In the genomic region with DNA sequence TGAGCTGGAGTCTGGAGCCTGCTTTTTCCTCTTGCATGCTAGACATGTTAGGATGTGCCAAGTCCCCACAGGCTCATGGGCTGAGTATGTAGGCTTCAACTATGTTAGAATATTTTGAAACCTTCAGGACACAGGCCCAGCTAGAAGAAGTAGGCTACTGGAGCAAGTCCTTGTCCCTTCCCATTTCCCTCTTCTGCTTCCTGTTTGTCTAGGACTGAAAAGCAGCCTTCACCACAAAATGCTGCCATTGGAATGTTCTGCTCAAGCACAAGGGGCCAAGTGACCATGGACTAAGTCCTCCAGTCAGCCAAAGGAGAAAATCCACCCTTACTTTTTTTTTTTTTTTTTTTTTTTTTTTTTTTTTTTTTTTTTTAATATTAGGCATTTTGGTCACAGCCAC, we compare ENCODE assay signal across 22 mouse cellular contexts.
DNase-seq lines count a peak whose midpoint lies in the region; ATAC-seq and TF ChIP-seq lines count a peak whose summit lies in the region.
"Had no signal": no experiment of that assay in that cellular context is flagged by ENCODE, and none has a peak within 500 bp of the region (broad histone marks: within the 10 kb centered on the region; RNA-seq: fewer than 3 reads in every experiment).

No protein-coding gene starts in this region.

- DNase-seq in heart, adult 11 months, result peak; percentile 91
- DNase-seq in heart, postnatal 36 days, result no peak
- peak; percentile 13 for DNase-seq in kidney, postnatal 0 days (ENCODE audit: low spot score)
- no peak for DNase-seq in kidney, postnatal 4 days
- DNase-seq in CH12.LX (ENCODE audit: extremely low read depth), result no peak
- DNase-seq in adipocyte (ENCODE audit: low spot score), result peak; percentile 31
- no peak for DNase-seq in hindbrain, postnatal 0 days (ENCODE audit: low spot score)
- DNase-seq in right cerebral cortex, postnatal 25 days, result no peak
- DNase-seq: adrenal gland, postnatal 10 days; adrenal gland, postnatal 36 days; cerebellum, adult 11 months; cerebellum, adult 2 months; cerebellum, adult 9-11 months; cerebellum, postnatal 25 days; gastrocnemius, postnatal 25 days had no signal

- dilution Hi-C loops in CH12.LX (cut with MboI; ENCODE audit: extremely low pct_ligation_motif_present, extremely low pct_unique_long_range_greater_than_20kb, low sequenced_read_pairs), result no loop called here

- H3K9me3 ChIP-seq in kidney, postnatal 0 days (replicated peaks; ENCODE audit: low read length), result no peaks in the 10 kb centered on the region
- no peaks in the 10 kb centered on the region for H3K9me3 ChIP-seq in CH12.LX (replicated peaks; ENCODE audit: low read length)
- no peaks in the 10 kb centered on the region for H3K9me3 ChIP-seq in hindbrain, postnatal 0 days (ENCODE audit: low read length)
- H3K9me3 ChIP-seq: embryonic facial prominence, embryonic 12.5 days; embryonic facial prominence, embryonic 15.5 days; forebrain, embryonic 15.5 days had no signal

- H3K27ac ChIP-seq in kidney, postnatal 0 days, result no peak overlapping the region
- no peak overlapping the region for H3K27ac ChIP-seq in CH12.LX (ENCODE audit: insufficient read depth, low read depth)
- H3K27ac ChIP-seq in hindbrain, postnatal 0 days, result no peak overlapping the region
- H3K27ac ChIP-seq: embryonic facial prominence, embryonic 12.5 days; embryonic facial prominence, embryonic 15.5 days; forebrain, embryonic 15.5 days; heart, adult 2 months; hindbrain, embryonic 14.5 days had no signal

- H3K4me1 ChIP-seq in kidney, postnatal 0 days (replicated peaks; ENCODE audit: insufficient read depth, low read length), result no peaks in the 10 kb centered on the region
- H3K4me1 ChIP-seq in CH12.LX (ENCODE audit: control insufficient read depth in 1 of 2, insufficient read depth in 2 of 2), result no peaks in the 10 kb centered on the region
- H3K4me1 ChIP-seq in hindbrain, postnatal 0 days (ENCODE audit: insufficient read depth, low read length), result no peaks in the 10 kb centered on the region
- H3K4me1 ChIP-seq: embryonic facial prominence, embryonic 12.5 days; embryonic facial prominence, embryonic 15.5 days; forebrain, embryonic 15.5 days had no signal

- no peak for TF ChIP-seq CTCF in kidney, postnatal 0 days (IDR thresholded peaks at IDR 0.05; ENCODE audit: low read depth)
- TF ChIP-seq CTCF in CH12.LX (conservative IDR thresholded peaks at IDR 0.05 in 1 of 2, IDR thresholded peaks at IDR 0.05 in 1 of 2; ENCODE audit: low read depth in 2 of 2, low read length in 2 of 2), result no peak
- no peak for TF ChIP-seq CTCF in hindbrain, postnatal 0 days (IDR thresholded peaks at IDR 0.05; ENCODE audit: low read depth)

- H3K4me2 ChIP-seq in kidney, postnatal 0 days (ENCODE audit: low read length), result no peak overlapping the region
- no peak overlapping the region for H3K4me2 ChIP-seq in CH12.LX (ENCODE audit: insufficient read depth, low read depth, poor library complexity, severe bottlenecking)
- H3K4me2 ChIP-seq in hindbrain, postnatal 0 days (ENCODE audit: low read depth, low read length), result no peak overlapping the region
- H3K4me2 ChIP-seq: embryonic facial prominence, embryonic 12.5 days; embryonic facial prominence, embryonic 15.5 days; forebrain, embryonic 15.5 days; heart, embryonic 11.5 days; hindbrain, embryonic 14.5 days had no signal

- no peak for TF ChIP-seq EP300 in CH12.LX (IDR thresholded peaks at IDR 0.05; ENCODE audit: low read length)

- TF ChIP-seq RAD21 in CH12.LX (IDR thresholded peaks at IDR 0.05; ENCODE audit: low read depth, low read length), result no peak

- in situ Hi-C loops in CH12.LX (cut with MboI; ENCODE audit: low pct_ligation_motif_present, low pct_unique_long_range_greater_than_20kb, low sequenced_read_pairs), result no loop called here

- no peak for TF ChIP-seq POLR2A in CH12.LX (IDR thresholded peaks at IDR 0.05; ENCODE audit: low read depth, low read length)

- no peaks in the 10 kb centered on the region for H3K36me3 ChIP-seq in kidney, postnatal 0 days (ENCODE audit: insufficient read depth, low read length)
- H3K36me3 ChIP-seq in CH12.LX (replicated peaks in 1 of 2; ENCODE audit: control insufficient read depth in 1 of 2, insufficient read depth in 1 of 2, low read length in 1 of 2), result no peaks in the 10 kb centered on the region
- H3K36me3 ChIP-seq in hindbrain, postnatal 0 days (ENCODE audit: insufficient read depth, low read length), result no peaks in the 10 kb centered on the region
- H3K36me3 ChIP-seq: embryonic facial prominence, embryonic 12.5 days; embryonic facial prominence, embryonic 15.5 days; forebrain, embryonic 15.5 days had no signal

- no peak overlapping the region for H3K9ac ChIP-seq in kidney, postnatal 0 days (ENCODE audit: low read depth, low read length)
- H3K9ac ChIP-seq in CH12.LX (ENCODE audit: insufficient read depth, low read depth), result no peak overlapping the region
- no peak overlapping the region for H3K9ac ChIP-seq in hindbrain, postnatal 0 days (replicated peaks; ENCODE audit: low read length)
- H3K9ac ChIP-seq: embryonic facial prominence, embryonic 12.5 days; embryonic facial prominence, embryonic 15.5 days; forebrain, embryonic 15.5 days; hindbrain, embryonic 14.5 days had no signal

- no peaks in the 10 kb centered on the region for H3K27me3 ChIP-seq in kidney, postnatal 0 days (ENCODE audit: insufficient read depth, low read length)
- H3K27me3 ChIP-seq in CH12.LX (replicated peaks), result no peaks in the 10 kb centered on the region
- no peaks in the 10 kb centered on the region for H3K27me3 ChIP-seq in hindbrain, postnatal 0 days (ENCODE audit: insufficient read depth, low read length)
- H3K27me3 ChIP-seq: embryonic facial prominence, embryonic 12.5 days; embryonic facial prominence, embryonic 15.5 days; forebrain, embryonic 15.5 days had no signal

- no peak for ATAC-seq in kidney, postnatal 0 days (replicated peaks; ENCODE audit: low FRiP score, low read depth)
- ATAC-seq in hindbrain, postnatal 0 days, result no peak
- ATAC-seq: activated CD4-positive, CD25-positive, alpha-beta regulatory T cell, adult 4 months; forebrain, embryonic 15.5 days had no signal

- intact Hi-C loops in heart, postnatal 36 days (cut with DNase I), result no loop called here

- H3K79me2 ChIP-seq in CH12.LX (replicated peaks; ENCODE audit: control insufficient read depth, extremely low read depth, insufficient read depth, poor library complexity, severe bottlenecking), result no peaks in the 10 kb centered on the region

- no peak overlapping the region for H3K4me3 ChIP-seq in kidney, postnatal 0 days (replicated peaks; ENCODE audit: low read depth, low read length)
- no peak overlapping the region for H3K4me3 ChIP-seq in CH12.LX (replicated peaks in 1 of 3; ENCODE audit: low read depth in 2 of 3, low read length in 2 of 3, poor library complexity in 1 of 3)
- no peak overlapping the region for H3K4me3 ChIP-seq in hindbrain, postnatal 0 days (ENCODE audit: low read length)
- H3K4me3 ChIP-seq: embryonic facial prominence, embryonic 12.5 days; embryonic facial prominence, embryonic 15.5 days; forebrain, embryonic 15.5 days; heart, adult 2 months had no signal

TF ChIP-seq in CH12.LX, 34 proteins besides CTCF, POLR2A, EP300 and RAD21:
- TF ChIP-seq ETS1 (conservative IDR thresholded peaks at IDR 0.05; ENCODE audit: low read depth, low read length), result no peak
- TF ChIP-seq JUN (IDR thresholded peaks at IDR 0.05; ENCODE audit: insufficient read depth, low read depth, low read length), result no peak
- TF ChIP-seq TBP (conservative IDR thresholded peaks at IDR 0.05; ENCODE audit: low read depth, low read length), result no peak
- TF ChIP-seq ZNF384 (IDR thresholded peaks at IDR 0.05; ENCODE audit: low read depth, low read length), result peak; percentile 64; the same call in 1 of the 2 replicates
- no peak for TF ChIP-seq MAX (IDR thresholded peaks at IDR 0.05; ENCODE audit: low read length)

Comparison
In these comparisons a context has a peak if more than half of its experiments do, and no peak if none do; other contexts are left out.
1. DNase-seq: peak in heart, adult 11 months (single experiment), kidney, postnatal 0 days (single experiment) and adipocyte (single experiment); none in heart, postnatal 36 days (0 of 2), kidney, postnatal 4 days (0 of 2), CH12.LX (single experiment), hindbrain, postnatal 0 days (single experiment) and right cerebral cortex, postnatal 25 days (single experiment).